Mouse (Mus musculus): Measurements from ENCODE around the gene Olfr1415.
A peak's percentile ranks its signal among the peaks of the same experiment; 100 is the strongest.
"Not testable (repeated sequence)": the region's sequence is repeated elsewhere in the genome, so short reads cannot be mapped to it uniquely, and the experiment has no call there.

Olfr1415 gene

DNA sequence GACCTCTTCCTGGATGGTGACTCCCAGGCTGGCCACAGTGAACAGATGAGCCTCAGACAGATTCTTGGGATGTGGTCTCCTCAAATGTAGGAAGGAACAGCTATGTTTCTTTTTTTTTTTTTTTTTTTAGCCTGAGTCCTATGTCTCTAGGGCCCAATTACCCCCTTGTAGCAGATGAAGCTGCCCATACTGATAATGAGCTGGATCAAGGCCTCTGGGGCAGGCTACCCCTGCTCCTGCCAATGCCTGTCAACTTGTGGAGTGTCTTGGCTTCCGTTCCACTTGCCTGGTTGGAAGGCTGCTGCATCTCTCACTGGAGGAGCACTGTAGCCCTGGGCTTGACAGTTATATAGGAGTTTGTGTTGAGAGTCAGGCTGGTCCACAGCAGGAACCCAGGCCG lies at the start of gene Olfr1415:
Gene Olfr1415, minus strand, starts transcription at position 101 of the 400 bp plus-strand sequence.
- DNase-seq (ENCODE audit: low read depth, low spot score), result no peak

DNA sequence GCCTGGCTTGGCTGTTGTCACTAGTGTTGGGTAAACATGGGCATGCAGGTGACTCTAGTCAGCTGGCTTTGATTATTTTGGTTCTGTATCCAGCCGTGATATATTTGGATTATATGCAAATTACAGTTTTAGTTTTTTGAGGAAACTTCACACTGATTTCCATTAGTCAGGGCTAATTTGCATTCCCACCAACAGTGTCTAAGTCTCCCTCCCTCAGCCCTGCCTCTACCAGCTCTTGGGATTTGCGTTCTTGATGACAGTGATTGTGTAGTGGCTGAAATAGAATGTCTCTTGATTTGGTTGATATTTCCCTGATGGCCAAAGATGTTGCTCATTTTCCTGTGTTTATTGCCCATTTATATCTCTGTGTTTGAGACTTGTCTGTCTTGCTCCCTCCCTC lies 43.2 kb upstream of the Olfr1415 start:
- DNase-seq (ENCODE audit: low read depth, low spot score), result peak; percentile 56

DNA sequence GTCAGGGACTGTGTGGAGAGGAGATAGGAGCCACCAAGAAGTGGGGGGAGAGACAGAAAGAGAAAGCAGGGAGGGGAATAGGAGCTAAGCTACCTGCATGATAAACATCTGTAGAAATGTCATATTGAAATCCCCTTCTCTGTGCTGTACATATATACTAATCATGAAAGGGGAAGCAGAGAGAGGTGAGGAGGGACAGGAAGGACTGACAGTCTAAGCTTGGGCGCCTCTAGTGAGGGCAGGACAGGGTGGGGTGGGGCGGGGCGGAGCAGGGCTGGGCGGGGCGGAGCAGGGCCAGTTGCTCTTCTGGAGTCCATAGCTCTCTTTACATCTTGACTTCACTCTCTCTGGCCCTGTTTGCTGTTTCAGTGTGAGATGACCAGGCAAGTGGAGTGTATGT lies 41.1 kb upstream of the Olfr1415 start:
- DNase-seq (ENCODE audit: low read depth, low spot score), result no peak

GRCm38 (mm10) chr1:92523764-92524163 lies 27.9 kb upstream of the Olfr1415 start:
- peak; percentile 59 for DNase-seq (ENCODE audit: low read depth, low spot score)

DNA sequence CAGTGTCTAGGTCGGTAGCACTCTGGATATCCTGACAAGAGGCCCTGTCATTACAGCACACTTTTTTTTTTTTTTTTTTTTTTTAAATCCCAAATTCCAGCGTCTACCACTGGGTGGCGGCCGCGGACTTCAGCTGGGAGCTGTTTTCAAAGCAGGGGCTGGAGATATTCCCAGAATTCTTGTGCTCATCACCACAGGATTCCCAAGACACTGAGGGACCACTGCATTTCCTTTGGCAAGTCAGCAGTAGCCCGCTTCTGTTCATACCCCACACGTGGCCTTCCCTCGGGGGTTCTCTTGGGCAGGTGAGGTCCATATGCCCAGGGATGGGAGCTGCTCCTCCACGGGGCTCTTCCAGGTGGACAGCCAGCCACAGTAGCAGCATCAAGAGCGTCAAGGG lies 25.5 kb upstream of the Olfr1415 start:
- DNase-seq (ENCODE audit: low read depth, low spot score), result peak; percentile 86

DNA sequence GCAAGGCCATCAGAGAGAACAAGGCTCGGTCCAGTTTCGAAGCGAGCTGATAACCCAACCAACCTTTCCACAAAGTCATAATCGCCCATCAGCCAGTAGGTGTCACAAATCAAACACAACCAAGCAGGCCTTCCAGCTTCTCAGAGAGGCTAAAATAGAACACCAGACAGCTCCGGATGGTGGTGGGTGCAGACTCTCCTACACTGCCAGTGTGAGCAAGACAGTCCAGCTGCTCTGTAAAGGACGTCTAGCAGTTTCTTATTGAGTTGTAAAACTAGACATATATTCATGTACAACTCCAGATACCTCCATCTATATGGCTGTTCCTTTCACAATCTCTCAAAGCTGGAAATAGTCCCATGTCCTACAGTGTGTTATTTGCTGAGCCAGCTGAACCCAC lies 23.1 kb upstream of the Olfr1415 start:
- peak; percentile 88 for DNase-seq (ENCODE audit: low read depth, low spot score)

DNA sequence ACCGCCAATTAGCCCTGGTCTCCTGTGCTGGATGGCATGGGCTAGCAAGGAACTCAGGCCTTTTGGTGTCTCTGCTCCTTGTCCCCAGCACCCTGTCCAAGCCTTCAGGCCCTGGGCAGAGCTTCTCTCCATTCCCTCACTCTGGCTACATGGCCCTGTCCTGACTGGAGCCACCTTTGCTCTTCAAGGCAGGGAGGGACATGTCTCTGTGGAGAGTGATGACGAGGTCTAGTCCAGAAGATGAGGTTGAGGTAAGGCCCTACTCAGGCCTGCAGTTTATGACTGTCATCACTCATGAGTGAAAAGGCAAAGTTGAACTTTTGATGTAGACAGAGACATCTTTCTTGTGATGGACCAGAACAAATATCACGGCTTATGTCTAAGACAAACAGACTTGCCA lies 22.7 kb upstream of the Olfr1415 start, which contains the start of gene Olfr1414:
Gene Olfr1414, minus strand, starts transcription at position 101 of the 400 bp plus-strand sequence.
- no peak for DNase-seq (ENCODE audit: low read depth, low spot score)

DNA sequence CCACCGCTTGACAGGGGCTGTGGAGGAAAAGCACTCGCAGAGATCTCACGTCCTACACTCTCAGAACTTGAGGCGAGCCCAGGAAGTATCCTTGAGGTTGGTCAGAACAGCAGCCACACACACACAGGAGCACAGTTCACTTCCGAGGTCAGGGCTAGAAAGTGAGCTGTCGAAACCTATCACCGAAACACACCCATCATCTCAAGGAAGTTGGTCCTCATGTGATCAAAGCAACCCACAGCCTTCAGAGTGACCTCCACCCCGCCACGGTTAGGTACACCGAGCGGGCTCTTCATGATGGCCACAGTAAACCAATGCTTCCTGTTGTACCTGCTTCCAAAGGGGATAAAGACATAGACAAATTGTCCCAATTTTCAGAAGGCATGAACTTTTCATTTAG lies 19.5 kb upstream of the Olfr1415 start:
- no peak for DNase-seq (ENCODE audit: low read depth, low spot score)

DNA sequence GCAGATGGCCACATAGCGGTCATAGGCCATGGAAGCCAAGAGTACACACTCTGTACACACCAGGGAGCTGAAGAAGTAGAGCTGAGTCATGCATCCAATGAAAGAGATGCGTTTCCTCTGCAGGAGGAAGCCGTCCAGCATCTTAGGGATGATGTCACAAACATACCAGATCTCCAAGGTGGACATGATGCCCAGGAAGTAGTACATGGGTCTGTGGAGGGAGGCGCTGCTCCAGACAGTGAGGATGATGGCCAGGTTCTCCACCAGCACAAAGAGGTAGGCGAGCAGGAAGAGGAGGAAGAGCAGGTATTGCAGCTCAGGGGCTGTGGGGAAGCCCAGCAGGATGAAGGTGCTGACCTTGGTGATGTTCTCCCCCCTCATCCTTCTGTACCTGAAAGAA lies 15.7 kb upstream of the Olfr1415 start:
- not testable (repeated sequence) for DNase-seq (ENCODE audit: low read depth, low spot score)

- no peak for DNase-seq (ENCODE audit: low read depth, low spot score)
Measured at GRCm38 (mm10) chr1:92485013-92485412, 10.9 kb downstream of the Olfr1415 start, which contains the start of gene Olfr1416. TSS of gene Olfr1416 (minus strand) at chr1:92485113.

GRCm38 (mm10) chr1:92474066-92474578 lies 21.8 kb downstream of the Olfr1415 start:
- DNase-seq (ENCODE audit: low read depth, low spot score), result peak; percentile 22

DNA sequence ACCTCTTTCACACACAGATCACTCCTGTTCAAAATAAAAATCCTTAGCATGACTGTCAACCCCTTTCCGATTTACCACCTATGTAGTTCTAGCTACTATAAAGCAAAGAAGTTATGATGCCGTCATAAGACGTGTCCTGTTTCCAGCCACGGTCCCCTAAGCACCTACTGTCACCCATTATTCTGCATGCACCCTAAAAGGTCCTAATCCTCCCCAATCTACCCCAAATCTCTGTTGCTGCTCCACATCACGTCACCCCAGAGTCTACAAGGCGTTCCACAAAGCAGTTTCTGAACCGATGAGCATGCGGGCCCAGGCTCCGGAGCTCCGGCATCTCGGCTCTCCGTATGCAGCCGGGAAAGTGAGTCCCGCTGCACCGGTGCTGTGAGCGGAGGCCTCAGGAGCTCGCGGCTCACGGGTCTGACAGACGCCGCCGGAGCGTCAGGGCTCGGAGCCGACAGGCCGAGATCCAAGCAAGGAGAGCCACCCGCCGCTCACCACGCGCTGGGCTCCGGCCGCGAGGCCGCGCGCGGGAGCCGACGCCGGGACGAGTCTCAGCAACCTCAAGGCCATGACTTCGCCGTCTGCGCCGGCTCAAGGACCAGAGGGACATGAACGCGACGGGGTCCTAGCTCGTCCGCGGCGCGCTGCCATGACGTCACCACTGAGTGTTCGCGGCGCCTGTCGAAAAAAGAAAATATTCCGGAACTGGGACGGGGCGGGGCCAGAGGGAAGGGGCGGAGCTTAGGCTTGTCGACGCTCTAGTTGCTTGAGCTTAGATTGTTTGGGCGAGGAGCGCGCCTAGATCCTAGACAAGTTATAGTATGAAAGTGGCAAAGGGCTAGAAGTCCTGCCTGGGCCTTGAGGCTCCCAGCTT lies 22.5 kb downstream of the Olfr1415 start, which contains the start of gene Ndufa10:
Gene Ndufa10, minus strand, starts transcription at position 696 of the 877 bp plus-strand sequence.
- DNase-seq (ENCODE audit: low read depth, low spot score), result peak; percentile 96

DNA sequence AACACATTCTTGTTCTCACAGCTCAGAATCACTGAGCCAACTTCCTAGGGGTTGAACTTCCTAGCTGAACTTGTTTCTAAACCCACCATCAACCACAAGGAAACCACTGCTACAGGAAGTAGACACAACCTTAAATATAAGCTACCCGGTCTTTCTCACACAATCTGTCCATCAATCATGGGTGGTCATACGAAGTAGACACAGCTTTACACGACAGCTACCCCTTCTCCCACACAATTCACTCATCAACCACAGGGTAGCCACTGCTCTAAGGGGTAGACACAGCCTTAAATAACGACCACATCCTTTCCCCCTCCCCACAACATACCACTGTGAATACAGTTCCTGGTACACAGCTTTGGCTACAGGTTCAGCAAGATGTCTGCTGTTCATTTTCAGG lies 27.0 kb downstream of the Olfr1415 start:
- no peak for DNase-seq (ENCODE audit: low read depth, low spot score)

- no peak for DNase-seq (ENCODE audit: low read depth, low spot score)
Measured at GRCm38 (mm10) chr1:92458416-92458815, 37.5 kb downstream of the Olfr1415 start.

- DNase-seq (ENCODE audit: low read depth, low spot score), result peak; percentile 83
Measured at GRCm38 (mm10) chr1:92457758-92458157, 38.1 kb downstream of the Olfr1415 start.

DNA sequence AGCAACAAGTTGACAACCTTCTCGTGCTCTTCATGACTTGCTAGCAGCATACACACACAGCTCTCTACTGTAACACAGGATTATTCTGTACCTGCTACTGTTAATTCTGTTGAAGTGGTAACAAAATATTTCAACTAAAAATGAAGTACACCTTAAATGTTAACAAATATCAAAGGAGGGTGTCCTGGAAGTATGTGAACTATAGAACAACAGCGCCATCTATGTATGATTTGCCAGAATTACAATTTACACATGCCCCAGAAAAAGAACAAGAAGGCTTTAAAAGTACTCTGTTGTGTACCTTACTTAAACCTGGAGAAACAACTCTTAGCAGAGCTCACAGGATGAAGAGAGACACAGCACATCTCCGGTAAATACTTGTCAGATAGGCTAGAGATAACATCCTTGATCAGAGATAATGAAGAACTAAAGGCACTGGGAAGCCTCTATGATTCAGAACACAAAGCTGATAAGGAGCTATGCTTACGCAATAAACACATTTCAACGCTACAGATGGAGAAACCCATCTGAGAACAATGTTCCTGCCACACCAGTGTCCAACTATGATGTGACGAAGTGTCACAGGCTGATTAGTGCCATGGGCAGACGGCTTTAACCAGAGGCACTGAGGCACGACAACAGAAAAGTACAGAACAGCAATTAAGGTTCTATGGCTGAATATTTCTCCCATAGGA lies 42.0 kb downstream of the Olfr1415 start:
- DNase-seq (ENCODE audit: low read depth, low spot score), result peak; percentile 61

GRCm38 (mm10) chr1:92448293-92448692 lies 47.6 kb downstream of the Olfr1415 start:
- no peak for DNase-seq (ENCODE audit: low read depth, low spot score)

DNA sequence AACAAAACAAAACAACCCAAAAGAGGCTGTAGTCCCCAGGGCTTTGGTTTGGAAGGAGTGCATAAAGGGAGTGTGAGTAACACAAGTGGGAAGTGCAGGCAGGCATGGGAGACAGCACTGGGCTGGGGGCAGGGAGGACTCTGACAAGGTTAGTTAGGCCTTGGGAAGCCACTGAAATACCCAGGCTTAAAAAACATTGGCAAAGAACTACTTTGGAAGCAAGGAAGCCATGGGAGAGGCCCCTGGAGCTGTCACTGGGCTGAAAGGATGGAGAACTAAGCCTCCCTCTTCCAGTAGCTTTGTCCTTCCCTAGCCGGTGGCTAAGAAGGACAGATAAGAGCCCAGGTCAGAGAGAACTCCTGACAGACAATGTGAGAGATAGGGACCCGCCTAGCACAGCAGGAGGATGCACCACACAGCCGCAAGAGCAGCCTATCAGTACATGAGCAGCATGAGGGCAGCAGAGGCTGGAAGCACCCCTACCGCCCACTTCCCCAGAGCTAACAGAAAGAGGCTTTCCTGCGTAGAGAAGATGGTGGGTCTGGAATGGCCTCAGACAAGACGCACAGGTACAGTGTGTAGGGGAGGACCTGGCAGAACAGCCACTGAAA lies 54.3 kb downstream of the Olfr1415 start:
- peak; percentile 28 for DNase-seq (ENCODE audit: low read depth, low spot score)

- peak; percentile 46 for DNase-seq (ENCODE audit: low read depth, low spot score)
Measured at GRCm38 (mm10) chr1:92440066-92440750, 55.7 kb downstream of the Olfr1415 start.

All from brain, adult 2 months (tissue).